Comparison of ENCODE assay signal across 7 mouse cellular contexts in genomic region chr9:78527301-78527761, GRCm38 (mm10). TPM values are rescaled to one million over a fixed set of nuclear protein-coding genes. Genes with fewer than 3 reads are reported as not detected.
DNase-seq lines count a peak whose midpoint lies in the region; ATAC-seq and TF ChIP-seq lines count a peak whose summit lies in the region.

No protein-coding gene starts in this region.

- H3K9ac ChIP-seq in intestine, postnatal 0 days (ENCODE audit: low read depth, low read length): peak overlapping the region; percentile 47
- peak overlapping the region; percentile 65 for H3K9ac ChIP-seq in limb, embryonic 13.5 days
- H3K9ac ChIP-seq in midbrain, embryonic 15.5 days: peak overlapping the region; percentile 61

- H3K4me3 ChIP-seq in intestine, postnatal 0 days (ENCODE audit: low read depth, low read length): peak overlapping the region; percentile 45
- H3K4me3 ChIP-seq in limb, embryonic 13.5 days: peak overlapping the region; percentile 50
- peak overlapping the region; percentile 45 for H3K4me3 ChIP-seq in midbrain, embryonic 15.5 days

- H3K27me3 ChIP-seq in intestine, postnatal 0 days (replicated peaks; ENCODE audit: control insufficient read depth, insufficient read depth, low read length): no peaks in the 10 kb centered on the region
- H3K27me3 ChIP-seq in limb, embryonic 13.5 days: no peaks in the 10 kb centered on the region
- no peaks in the 10 kb centered on the region for H3K27me3 ChIP-seq in midbrain, embryonic 15.5 days (replicated peaks)

- peak; percentile 84 for ATAC-seq in intestine, postnatal 0 days
- ATAC-seq in limb, embryonic 13.5 days (ENCODE audit: low FRiP score, low read depth): peak; percentile 70
- ATAC-seq in midbrain, embryonic 15.5 days (replicated peaks): peak; percentile 87

- DNase-seq in adrenal gland, adult 8-10 months: peak; percentile 86
- peak; percentile 31 for DNase-seq in embryo, embryonic 11.5 days (ENCODE audit: low read depth, low spot score)
- DNase-seq in gastrocnemius, postnatal 4 days (ENCODE audit: low spot score in 2 of 2): peak; percentile 68 to 83
- peak; percentile 45 to 77 for DNase-seq in spleen, adult 18-20 months

- under 1% methylated on average over 24 of the region's 24 CpGs for WGBS in intestine, postnatal 0 days
- under 1% methylated on average over 24 of the region's 24 CpGs for WGBS in limb, embryonic 13.5 days
- WGBS in midbrain, embryonic 15.5 days: under 1% methylated on average over 24 of the region's 24 CpGs

- peak overlapping the region; percentile 91 for H3K27ac ChIP-seq in intestine, postnatal 0 days (ENCODE audit: low read depth, low read length)
- H3K27ac ChIP-seq in limb, embryonic 13.5 days: peak overlapping the region; percentile 69
- peak overlapping the region; percentile 85 for H3K27ac ChIP-seq in midbrain, embryonic 15.5 days

- peaks cover 5% of the 10 kb centered on the region; the same call in 1 of the 2 replicates for H3K4me1 ChIP-seq in intestine, postnatal 0 days (replicated peaks; ENCODE audit: control insufficient read depth, insufficient read depth, low read length)
- H3K4me1 ChIP-seq in limb, embryonic 13.5 days: peaks cover 10% of the 10 kb centered on the region
- H3K4me1 ChIP-seq in midbrain, embryonic 15.5 days: peaks cover 10% of the 10 kb centered on the region

- no peaks in the 10 kb centered on the region for H3K36me3 ChIP-seq in intestine, postnatal 0 days (ENCODE audit: control insufficient read depth, insufficient read depth)
- H3K36me3 ChIP-seq in limb, embryonic 13.5 days: no peaks in the 10 kb centered on the region
- no peaks in the 10 kb centered on the region for H3K36me3 ChIP-seq in midbrain, embryonic 15.5 days (replicated peaks)

- H3K4me2 ChIP-seq in intestine, postnatal 0 days (replicated peaks; ENCODE audit: low read depth): peak overlapping the region; percentile 72
- peak overlapping the region; percentile 80 for H3K4me2 ChIP-seq in limb, embryonic 13.5 days (replicated peaks)
- peak overlapping the region; percentile 78 for H3K4me2 ChIP-seq in midbrain, embryonic 15.5 days

- no peaks in the 10 kb centered on the region for H3K9me3 ChIP-seq in intestine, postnatal 0 days (ENCODE audit: control insufficient read depth)
- H3K9me3 ChIP-seq in limb, embryonic 13.5 days: no peaks in the 10 kb centered on the region
- H3K9me3 ChIP-seq in midbrain, embryonic 15.5 days: no peaks in the 10 kb centered on the region

- peak; percentile 87 for TF ChIP-seq CTCF in intestine, postnatal 0 days (IDR thresholded peaks at IDR 0.05; ENCODE audit: low read depth)

RNA-seq across cellular contexts. Expression of gene Eef1a1, which starts 38.4 kb away (rescaled TPM):
- 1,000 to 10,000 TPM; 5,975 to 6,274 (median 6,040) TPM for total RNA-seq in adrenal gland, adult 8-10 months (2022)
- 1,000 to 10,000 TPM; 5,472 to 6,062 TPM for total RNA-seq in gastrocnemius, postnatal 4 days (2021)
- 1,954 and 2,041 TPM in 2 replicates for polyA plus RNA-seq in intestine, postnatal 0 days (2015; fragmentation: Nextera tagmentation; extraction: Ambion mirVana)
- 5,052 and 5,054 TPM in 2 replicates for polyA plus RNA-seq in limb, embryonic 13.5 days (2015; fragmentation: Nextera tagmentation; extraction: Ambion mirVana)
- 3,193 and 3,214 TPM in 2 replicates for polyA plus RNA-seq in midbrain, embryonic 15.5 days (2015; fragmentation: Nextera tagmentation; extraction: Ambion mirVana)

Comparison
In these comparisons a context has a peak if more than half of its experiments do, and no peak if none do; other contexts are left out.
1. Peak in every context shown above with its lines: DNase-seq, ATAC-seq, H3K4me3 ChIP-seq and H3K27ac ChIP-seq.
2. DNase-seq: peak in every context shown above with its lines; median percentile 86 in adrenal gland, adult 8-10 months; 76 in gastrocnemius, postnatal 4 days; 61 in spleen, adult 18-20 months; 31 in embryo, embryonic 11.5 days.